Mouse (Mus musculus): Measurements from ENCODE around the gene Bicdl1.

Gene Bicdl1

DNA sequence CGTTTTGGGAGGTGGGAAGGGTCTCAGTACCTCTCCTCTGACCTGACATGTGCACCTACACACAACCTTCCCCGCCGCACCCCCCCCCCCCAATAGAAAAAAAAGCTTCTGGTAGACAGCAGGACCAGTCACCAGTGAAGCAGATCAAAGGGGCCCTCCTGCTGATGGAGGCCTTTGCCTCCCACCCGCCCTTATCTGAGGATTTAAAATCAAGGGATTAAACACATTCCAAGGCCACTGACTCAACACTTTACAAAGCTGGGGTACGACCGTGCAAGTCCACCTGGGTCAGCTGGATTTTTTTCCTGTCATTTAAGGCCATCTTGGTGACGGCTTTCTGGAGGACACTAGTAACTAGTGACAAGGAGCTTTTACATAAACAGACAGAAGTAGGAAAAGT, 63.5 kb downstream of the Bicdl1 start:
- no peak for DNase-seq (ENCODE audit: low read depth, low spot score)

DNA sequence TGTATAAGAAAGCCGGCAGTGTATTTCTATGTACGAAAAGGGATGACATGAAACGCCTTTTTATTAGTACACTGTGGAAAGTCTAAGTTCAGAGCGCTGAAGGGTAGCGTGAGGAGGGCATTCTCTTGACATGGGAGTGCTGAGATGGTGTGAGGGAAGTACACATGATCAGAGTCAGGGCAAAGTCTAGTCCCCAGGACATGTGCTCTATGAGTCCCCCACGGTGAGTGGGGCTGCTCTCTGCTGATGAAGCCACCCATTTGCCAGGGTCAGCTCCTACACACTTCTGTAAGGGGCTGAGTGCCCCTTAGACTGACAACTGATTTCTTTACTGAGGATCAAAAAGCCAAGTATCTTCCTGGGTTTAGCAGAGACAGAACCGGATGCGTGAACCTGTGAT, 64.2 kb downstream of the Bicdl1 start:
- no peak for DNase-seq (ENCODE audit: low read depth, low spot score)

DNA sequence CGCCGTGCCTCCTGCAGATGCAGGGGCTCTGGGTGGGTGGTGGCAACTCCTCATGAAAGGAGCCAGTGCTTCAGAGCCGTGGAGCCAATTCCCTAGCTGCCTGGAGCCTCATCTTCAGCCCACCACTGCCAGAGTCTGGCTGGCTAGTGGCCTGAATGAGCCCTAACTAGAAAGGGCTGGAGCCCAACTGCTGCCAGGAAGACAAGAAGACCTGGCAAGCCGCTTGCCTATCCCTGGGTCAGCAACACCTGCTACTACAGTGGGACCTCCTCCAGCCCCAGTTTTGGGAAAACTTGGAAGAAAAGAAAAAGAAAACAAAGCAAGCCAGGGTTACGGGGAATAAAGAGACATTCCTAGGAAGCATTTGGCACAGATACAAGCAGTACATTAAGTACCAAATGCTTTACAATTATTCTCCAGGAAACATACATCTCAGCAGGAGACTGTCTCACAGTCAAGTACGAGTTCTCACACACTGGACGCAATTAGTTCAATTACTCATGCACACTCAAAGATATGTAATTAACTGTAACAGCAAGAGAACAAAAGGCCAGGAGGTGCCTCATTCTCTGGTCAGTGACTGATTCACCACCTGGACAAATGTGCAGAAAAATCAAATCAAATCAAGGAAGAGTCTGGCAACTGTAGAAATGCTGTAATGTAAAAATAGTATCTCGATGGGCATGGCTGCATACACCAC, 64.9 kb downstream of the Bicdl1 start:
- peak; percentile 82 for DNase-seq (ENCODE audit: low read depth, low spot score)

DNA sequence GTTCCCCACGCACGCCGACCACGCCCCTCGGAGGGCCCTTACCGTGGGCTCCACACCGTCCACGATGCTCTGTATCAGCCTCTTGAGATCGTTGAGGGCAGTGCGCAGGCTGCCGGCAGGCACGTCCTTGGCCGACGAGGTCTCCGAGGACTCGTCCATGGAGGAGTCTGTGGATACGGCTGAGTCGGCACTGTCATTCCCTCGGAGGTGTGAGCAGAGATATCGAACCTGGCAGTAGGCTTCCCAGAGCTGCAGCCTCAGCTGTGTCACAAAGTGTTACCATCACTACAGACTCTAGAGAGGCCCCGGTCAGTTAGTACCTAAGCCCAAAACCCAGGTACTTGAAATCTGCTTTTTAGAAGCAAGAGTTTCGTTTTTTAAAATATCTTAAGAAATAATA, 68.8 kb downstream of the Bicdl1 start:
- DNase-seq (ENCODE audit: low read depth, low spot score) = no peak

DNA sequence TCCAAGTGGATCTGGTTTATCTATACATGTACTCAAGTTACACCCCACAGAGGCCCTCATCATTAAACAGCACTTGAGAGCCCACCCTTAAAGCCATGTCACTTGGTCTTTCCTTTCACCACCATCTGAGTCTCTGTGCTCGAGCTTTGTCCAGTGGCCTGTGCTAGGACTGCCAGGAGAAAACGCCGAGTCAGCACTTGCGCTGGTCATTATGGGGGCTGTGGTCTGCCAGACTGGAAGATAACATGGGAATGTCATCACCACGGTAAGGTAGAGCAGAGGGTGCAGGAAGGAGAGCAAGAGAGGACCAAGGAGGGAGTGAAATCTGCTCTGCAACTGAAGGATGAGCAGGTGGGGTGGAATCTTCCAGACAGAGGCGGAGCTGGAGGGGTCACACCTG, 73.1 kb downstream of the Bicdl1 start:
- DNase-seq (ENCODE audit: low read depth, low spot score) = no peak

DNA sequence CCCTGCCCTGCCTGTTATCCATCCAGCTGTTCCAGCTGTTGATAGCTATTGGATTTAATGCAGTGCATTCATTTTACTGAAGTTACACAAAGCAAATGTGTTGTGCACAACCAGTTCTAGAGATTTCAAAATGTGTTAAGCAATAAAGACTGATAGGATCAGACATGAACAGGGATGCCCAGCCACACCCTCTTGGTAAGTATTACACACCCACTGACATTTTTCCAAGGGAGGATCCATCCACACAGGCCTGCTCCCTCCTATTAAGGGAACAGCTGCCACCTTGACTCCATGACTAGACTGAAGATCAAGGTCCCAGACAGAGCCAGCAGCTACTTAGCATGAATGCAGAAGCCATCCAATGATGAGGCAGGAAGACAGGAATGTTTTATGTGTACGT, 74.2 kb downstream of the Bicdl1 start:
- no peak for DNase-seq (ENCODE audit: low read depth, low spot score)

DNA sequence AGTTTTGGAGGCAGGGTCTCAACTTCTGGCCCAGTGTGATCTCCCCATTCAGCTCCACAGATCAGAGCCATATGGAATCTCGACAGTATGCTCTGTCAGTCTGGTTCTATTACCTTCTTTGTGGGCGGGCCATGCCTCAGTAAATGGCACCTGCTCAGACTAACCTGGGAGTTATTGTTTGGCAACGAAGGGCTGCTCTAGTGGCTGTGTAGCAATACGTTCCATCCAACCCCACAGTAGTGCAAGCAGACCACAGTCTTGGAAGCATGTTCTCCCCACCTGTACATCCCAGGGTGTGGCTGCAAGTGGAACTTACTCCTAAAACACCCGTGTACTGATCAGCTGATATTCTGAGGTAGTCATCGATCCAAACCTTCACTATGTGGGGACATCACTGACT, 74.7 kb downstream of the Bicdl1 start:
- no peak for DNase-seq (ENCODE audit: low read depth, low spot score)

DNA sequence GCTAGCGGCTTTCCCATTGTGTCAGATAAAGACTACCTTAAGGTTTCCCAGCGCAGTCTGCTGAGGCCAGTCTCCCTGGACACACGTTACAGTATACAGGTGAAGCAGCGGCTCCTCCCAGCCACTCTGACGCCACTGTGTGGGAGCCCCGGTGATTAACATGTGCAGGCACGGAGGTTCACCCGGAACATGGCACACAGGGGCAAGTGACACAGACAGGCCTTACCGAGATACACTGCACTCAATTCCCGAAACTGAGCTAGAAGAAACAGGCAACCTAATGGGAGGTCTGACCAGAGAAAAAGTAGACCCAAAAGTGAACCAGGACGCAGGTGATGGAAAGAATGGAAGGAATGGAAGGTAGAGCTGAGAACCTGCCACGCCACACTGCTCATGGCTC, 77.6 kb downstream of the Bicdl1 start:
- DNase-seq (ENCODE audit: low read depth, low spot score) = no peak

DNA sequence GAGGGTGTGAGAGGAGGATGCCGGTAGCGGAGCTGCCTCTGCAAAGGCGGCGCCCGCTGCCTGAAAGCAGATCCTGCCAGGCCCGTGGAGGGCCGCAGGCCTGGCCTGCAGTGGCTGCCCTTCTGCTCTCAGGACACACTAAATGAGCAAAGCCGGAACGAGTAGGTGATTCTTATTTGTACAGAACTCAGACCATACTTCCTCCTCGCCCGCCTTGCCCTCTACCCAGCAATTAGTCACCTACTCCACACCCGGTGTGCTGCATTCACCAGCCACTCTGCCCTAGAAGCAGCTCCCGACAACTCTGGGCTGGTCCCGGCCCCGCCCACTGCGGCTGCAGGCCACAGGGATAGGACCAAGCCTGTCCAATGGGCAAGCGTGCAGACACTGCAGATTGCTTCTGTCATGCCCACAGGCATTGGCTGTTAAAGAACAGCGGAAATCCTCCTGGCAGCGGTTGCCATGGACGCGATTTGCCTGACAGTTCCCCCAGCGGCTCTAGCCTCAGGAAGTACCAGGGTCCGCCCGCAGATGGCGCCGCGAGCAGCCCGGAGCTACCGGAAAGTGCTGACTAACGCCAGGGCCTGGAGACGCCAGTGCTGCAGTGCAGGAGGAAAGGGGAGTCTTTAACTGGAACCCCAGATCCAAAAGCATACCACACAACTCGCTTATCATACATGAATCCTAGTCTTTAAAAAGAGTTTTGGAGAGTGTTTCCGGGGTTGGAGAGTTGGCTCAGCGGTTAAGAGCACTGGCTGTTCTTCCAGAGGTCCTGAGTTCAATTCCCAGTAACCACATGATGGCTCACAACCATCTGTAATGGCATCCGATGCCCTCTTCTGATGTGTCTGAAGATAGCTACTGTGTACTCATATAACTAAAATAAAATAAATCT, 78.5 kb downstream of the Bicdl1 start:
- peak; percentile 100 for DNase-seq (ENCODE audit: low read depth, low spot score)

DNA sequence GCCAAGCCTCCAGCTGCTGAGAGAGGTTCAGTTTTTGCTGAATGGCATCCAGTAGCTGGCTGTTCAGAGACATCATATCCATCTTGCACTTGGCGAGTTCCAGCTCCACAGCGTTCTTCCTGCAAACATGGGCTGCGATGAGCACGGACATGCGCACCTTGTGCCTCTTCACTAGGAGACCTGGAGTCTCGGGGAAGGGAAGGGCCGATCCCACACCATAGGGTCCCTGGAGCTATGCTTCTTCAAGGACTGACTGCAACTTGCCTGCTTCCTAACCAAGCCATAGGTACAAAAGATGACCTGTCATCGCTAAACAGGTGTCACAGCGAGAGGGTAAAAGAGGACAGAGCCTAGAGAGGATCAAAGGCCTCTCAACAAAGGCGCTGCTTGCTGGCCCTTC, 79.6 kb downstream of the Bicdl1 start:
- no peak for DNase-seq (ENCODE audit: low read depth, low spot score)

DNA sequence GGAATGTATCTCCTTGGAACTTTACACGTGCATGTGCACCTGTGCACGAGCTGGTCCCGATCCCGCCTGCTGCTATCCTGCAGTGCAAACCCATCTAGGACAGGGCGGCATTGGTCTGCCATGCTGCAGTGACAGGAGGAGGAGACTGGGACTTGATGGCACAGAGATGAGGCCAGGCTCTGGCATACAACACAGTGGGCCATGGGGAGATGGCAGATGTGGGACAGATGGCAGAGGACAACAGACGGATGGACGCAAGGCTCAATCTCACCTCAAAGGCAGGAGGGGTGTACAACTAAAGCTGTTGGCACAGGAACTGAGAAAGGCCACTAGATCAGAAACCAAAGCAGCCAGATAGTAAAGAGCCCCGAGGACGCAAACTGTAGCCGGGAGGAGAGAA, 80.5 kb downstream of the Bicdl1 start:
- no peak for DNase-seq (ENCODE audit: low read depth, low spot score)

DNA sequence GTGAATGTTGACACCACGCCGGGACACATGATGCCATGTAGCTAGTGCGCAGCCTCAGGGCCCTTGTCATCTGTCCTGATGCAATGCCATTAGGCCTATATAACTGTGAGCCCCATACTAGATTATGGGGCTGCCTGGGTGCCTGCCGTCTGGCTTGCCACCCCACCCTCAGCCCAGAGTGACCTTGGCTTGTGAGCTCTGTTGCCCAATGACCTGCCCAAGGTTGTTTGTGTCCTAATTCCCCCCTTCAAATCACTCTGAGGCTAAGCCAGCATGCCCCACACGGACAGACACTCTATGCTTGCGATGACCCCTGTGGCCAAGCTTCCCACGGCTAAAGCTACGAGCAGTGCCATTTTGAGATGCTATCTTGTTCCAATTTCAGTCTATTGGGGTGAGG, 81.7 kb downstream of the Bicdl1 start:
- no peak for DNase-seq (ENCODE audit: low read depth, low spot score)

DNA sequence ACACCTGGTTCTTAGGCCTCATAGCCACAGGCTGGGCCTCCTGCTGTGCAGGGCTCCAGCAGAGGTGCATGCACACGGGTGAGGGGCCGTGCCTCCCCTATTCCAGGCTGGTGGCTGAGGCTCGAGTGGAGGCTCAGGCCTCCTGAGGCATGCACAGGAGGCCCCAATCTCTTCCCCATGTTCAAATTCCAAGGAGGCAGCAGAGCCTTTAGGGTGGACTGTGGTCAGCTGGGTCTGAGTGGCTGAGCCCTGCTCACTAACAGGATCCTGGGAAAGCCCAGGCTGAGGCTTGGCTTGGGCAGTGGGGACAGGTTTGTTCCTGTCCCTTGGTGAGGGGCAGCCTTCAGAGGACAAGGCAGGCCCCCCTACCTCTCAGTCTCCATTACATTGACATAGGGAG, 82.5 kb downstream of the Bicdl1 start:
- DNase-seq (ENCODE audit: low read depth, low spot score) = no peak

DNA sequence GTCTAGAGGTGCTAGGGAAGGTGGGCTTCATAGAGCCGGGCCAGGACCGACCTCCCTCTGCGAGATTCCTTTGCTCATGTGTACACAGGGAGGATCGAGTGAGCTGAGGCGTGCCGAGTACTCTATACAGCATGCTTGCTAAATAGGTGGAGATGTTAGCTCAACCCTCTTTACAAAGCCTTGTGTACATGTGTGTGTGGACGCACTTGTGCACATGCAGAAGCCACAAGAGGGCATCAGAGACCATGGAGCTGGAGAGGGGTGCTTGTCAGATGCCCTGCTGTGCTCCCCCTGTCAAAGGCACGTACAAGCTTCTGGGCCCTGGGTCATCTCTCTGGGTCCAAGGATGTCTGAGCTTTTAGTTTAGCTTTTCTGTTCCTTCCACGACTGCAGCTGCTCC, 87.2 kb downstream of the Bicdl1 start:
- peak; percentile 54 for DNase-seq (ENCODE audit: low read depth, low spot score)

DNA sequence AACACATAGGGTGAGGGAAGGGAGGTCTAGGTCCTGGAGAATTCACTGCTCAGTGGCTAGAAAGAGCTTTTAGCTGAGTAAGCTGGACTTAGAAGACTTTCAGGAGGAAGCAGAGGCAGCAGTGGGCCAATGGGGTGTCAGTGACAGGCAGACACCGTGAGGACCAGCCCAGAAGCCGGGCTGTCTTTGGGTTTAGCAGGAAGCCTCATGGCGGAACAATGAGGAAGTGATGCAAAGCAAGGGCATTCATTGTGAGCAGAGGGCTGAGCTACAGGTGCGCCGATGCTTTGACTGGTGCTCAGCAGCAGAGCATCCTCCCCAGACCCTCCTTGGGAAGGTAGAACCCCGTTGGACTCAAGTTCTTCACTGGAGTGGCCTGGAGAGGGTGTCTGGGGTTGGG, 95.9 kb downstream of the Bicdl1 start:
- peak; percentile 45 for DNase-seq (ENCODE audit: low read depth, low spot score)

DNA sequence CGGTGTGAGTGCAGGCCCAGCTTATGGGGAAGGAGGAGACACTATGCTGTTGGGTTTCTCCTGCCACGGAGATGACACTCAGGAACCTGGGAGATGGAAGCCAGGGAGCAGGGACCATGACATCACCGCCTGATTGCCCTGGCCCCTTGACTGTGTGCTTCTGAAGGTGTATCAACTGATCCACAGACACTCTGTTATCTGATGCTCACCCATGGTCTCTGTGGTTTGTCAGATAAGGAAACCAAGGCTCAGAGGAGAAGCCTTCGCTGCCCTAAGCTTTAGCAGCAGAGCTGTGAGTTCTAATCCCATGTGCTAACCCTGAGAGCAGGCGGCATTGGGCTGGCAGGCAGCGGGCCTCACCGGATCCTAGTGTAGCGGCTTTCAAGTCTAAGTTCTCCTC, 97.4 kb downstream of the Bicdl1 start:
- no peak for DNase-seq (ENCODE audit: low read depth, low spot score)

DNA sequence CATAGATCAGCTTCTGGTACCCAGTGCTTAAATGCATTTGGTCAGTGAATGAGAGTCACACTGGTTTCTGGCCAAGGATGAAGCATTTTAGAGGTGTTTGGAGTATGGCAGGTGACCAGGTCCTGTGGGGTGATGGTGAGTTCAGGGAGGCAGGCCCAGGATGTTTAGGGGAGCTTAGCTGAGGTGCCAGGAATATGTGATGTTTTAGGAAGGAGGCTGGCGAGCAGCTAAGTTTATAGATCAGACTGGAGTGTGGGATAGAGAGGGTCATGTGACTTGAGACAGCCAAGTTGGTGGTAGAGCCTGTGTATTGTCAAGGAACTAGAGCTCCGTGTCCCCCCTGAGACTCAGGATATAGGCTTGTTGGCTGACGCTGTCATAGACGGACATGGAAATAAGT, 98.4 kb downstream of the Bicdl1 start:
- no peak for DNase-seq (ENCODE audit: low read depth, low spot score)

DNA sequence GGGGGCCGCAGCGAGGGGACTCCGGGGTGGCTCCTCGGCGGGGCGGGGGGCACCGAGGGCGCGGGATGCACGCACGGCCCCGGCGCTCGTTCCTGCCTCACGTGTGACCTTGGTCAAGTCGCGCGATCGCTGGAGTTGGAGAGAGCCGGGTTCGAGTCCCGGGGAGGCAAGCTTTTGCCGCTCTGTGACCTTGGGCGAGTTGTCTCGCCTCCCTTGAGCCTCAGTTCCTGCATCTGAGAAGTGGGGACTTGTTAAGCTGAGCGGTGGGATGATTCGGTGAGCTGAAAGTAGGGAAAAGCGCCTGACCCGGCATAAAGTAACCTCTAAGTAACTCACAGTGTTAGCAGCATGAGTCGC, 99.1 kb downstream of the Bicdl1 start:
- peak; percentile 28 for DNase-seq (ENCODE audit: low read depth, low spot score)

DNA sequence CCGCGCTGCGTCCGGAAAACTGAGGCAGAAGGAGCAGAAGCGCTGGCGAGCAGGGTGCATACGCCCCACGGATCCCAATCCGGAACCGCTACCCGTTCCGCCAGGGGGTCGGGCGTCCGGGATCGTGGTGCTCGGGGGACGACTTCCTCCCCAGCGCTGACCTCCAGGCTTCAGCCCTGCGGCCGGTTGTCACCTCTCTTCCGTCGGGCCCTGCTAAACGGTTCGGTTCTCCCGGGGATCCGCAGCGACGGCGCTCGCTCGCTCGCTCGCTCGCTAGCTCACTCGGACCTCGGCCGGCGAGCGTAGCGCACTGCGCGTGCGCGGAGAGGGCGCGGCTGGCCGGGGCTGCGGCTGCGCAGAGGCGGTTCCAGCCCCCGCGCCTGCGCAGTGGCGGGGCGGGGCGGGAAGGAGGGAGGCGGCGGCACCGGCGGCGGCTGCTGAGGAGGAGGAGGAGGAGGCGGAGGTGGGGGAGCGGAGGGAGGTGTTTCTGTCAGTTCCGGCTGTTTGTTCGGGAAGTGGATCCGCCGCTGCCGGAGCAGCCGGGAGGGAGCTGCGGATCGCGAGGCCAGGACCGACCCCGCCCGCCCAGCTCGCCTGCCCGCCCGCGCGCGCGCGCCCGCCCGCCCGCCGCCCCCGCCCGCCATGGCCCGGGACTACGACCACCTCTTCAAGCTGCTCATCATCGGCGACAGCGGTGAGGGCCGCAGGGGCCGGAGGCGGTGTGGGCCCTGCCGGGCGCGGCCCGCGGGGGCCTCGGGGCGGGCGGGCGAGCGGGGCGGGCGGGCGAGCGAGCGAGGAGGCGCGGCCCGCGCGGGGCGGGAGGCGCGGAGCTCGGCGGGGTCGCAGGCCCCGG, 99.7 kb downstream of the Bicdl1 start, which contains the start of gene Rab35:
Gene Rab35, plus strand, starts transcription at position 404 of the 853 bp plus-strand sequence.
- peak; percentile 93 for DNase-seq (ENCODE audit: low read depth, low spot score)

DNA sequence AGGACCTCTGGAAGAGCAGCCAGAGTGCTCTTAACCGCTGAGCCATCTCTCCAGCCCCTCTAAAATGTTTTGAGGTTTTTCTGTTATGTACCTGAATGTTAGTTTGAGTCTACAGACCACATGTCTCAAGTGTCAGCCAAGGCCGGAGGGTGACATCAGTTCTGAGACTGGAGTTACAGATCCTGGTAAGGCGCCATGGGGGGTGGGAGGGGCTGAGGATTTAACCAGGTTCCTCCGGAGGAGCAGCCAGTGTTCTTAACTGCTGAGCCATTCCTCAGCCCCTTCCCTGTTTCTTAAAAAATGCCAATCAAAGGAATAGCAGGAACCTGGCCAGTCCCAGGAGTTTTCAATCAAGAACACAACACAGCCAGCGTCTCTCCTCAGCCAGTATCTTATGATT, 101.1 kb downstream of the Bicdl1 start:
- DNase-seq (ENCODE audit: low read depth, low spot score) = no peak

DNA sequence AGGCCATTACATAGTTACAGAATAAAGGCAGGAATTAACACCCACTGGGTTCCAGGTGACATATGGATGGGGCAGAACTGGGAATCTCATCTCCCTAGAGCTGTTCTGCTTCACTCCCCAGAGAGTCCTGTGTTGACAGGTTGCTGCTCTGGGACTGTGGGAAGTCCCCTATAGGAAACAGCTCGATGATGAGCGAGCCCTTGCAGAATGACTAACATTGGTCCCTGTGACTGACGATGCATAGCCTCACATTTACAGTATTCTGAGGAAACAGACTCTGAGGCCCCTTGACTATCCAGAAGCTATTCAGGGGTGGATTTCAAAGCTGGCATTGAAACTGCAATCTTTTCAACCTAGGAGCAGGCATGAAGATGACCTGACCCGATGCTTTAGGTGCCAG, 101.7 kb downstream of the Bicdl1 start:
- DNase-seq (ENCODE audit: low read depth, low spot score) = no peak

DNA sequence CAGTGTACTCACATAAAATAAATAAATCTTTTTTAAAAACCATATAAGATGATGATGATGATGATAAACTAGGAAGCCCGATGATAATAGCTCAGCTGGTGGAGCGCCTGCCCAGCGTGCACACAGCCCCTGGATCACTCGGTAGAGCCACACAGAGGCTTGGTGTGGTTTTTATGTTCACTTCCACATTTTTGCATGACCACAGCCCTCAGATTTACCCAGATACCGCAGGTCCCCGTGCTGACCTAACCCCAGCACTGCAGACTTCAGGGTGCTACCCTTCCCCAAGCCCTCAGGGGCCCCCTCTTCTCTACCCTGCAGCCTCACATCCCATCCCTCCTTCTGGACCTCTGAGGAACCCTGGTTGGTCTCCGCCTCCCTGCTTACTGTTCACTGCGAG, 103.3 kb downstream of the Bicdl1 start:
- no peak for DNase-seq (ENCODE audit: low read depth, low spot score)

Data from brain, adult 2 months (tissue).